Mouse (Mus musculus) embryonic facial prominence, embryonic 13.5 days (tissue): Measurements from ENCODE around the gene Phc2. TPM values are rescaled to one million over a fixed set of nuclear protein-coding genes. Genes with fewer than 3 reads are reported as not detected.
"Not testable (repeated sequence)": the region's sequence is repeated elsewhere in the genome, so short reads cannot be mapped to it uniquely, and the experiment has no call there.

Experiments used
- ATAC-seq: fragments of 200-750 bp; cut with Nextera tagmentation; 2 replicates; pipeline ENCODE4 v1.8.0; 2017; ENCODE audit warnings: low read depth; ENCODE audit not compliant: insufficient number of reproducible peaks, insufficient read depth, low FRiP score, low TSS enrichment
- H3K27ac ChIP-seq: fragments of 300-500 bp; sonication (generic); 2 replicates; pipeline ENCODE4 v1.5.1; 2015; ENCODE audit warnings: moderate library complexity, mild to moderate bottlenecking, inconsistent platforms
- H3K27me3 ChIP-seq: fragments of 300-500 bp; sonication (generic); 2 replicates; pipeline ENCODE4 v1.6.1; 2015; ENCODE audit warnings: mild to moderate bottlenecking, inconsistent platforms
- H3K36me3 ChIP-seq: fragments of 300-500 bp; sonication (generic); 2 replicates; pipeline ENCODE4 v1.6.1; 2015; ENCODE audit warnings: mild to moderate bottlenecking, inconsistent platforms
- H3K4me1 ChIP-seq: fragments of 300-500 bp; sonication (generic); 2 replicates; pipeline ENCODE4 v1.6.1; 2015; ENCODE audit warnings: inconsistent platforms
- H3K4me2 ChIP-seq: fragments of 300-500 bp; sonication (generic); 2 replicates; pipeline ENCODE4 v1.6.1; 2015; ENCODE audit warnings: moderate library complexity, mild to moderate bottlenecking, inconsistent platforms
- H3K4me3 ChIP-seq: fragments of 300-500 bp; sonication (generic); 2 replicates; pipeline ENCODE4 v1.5.1; 2015; ENCODE audit warnings: mild to moderate bottlenecking, inconsistent platforms
- H3K9ac ChIP-seq: fragments of 300-500 bp; sonication (generic); 2 replicates; pipeline ENCODE4 v1.6.1; 2015; ENCODE audit warnings: mild to moderate bottlenecking, inconsistent platforms
- H3K9me3 ChIP-seq: fragments of 300-500 bp; sonication (generic); 2 replicates; pipeline ENCODE4 v1.6.1; 2016; ENCODE audit warnings: inconsistent platforms
- WGBS: fragments of 180-500 bp; shearing (Covaris S2); methylation state at CpG from one replicate; pipeline ENCODE4 v1.1.7; 2015; ENCODE audit warnings: mixed read lengths; 5-methylcytosine and 5-hydroxymethylcytosine counted together
- polyA plus RNA-seq: library from polyadenylated mRNA; unstranded; fragments of >200 nt; fragmentation: Nextera tagmentation; extraction: Ambion mirVana; gene quantifications from 2 replicates; pipeline ENCODE4 v1.2.1, GENCODE M21; 2015

Gene Phc2
- 17.8 and 27.5 TPM in 2 replicates for polyA plus RNA-seq

DNA sequence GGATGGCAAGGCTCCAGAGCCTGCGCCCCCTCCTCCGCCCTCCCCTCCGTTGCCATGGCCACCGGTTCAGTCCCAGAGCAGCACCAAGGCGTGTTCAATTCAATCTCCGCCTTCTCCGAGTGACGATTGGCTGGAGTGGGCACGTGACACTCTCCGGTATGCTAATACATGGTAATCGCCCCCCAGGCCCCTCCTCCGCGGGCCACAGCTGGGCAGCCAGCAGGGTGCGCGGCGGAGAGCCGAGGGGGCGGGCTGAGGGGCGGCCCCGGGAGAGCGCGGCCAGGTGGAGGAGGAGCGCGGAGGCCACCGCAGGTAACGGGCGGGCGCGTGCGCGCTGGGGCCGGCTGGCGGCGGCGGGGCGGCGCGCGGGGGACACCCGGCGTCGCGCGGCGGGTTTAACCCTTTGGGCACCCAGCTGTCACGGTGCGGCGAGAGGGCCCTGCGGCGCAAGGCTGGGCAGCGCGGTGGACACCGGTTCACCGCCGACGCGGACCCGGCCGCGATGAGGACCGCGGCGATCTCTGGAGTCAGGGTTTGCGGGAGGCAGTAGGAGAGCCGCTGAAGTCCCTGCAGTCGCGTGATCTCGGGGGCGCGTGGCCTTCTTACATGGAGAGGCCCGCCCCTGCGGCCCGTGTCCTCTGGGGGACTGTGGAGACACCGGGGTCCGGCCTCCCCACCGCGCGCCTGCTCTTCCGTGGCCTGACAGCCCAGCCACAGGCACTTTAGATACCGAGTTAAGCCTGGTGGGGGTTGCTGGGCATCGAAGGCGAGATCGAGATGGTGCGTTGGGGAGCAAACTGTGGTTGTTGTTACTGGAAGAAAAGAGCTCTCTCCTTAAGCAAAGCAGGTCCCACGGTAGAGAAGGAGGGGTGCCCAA is at the start of gene Phc2:
Phc2 (plus strand) TSS at position 198 of the 877 bp plus-strand sequence.
- H3K9ac ChIP-seq, result peak within 1 kb of the TSS; percentile 76
- H3K36me3 ChIP-seq, result no peaks in the 10 kb centered on the region
- peak; percentile 92 for ATAC-seq
- 0 out of 2 replicates have a peak, but pooled peaks cover 4% of the 10 kb centered on the region for H3K27me3 ChIP-seq
- under 1% methylated on average over 85 of the region's 85 CpGs for WGBS
- H3K4me3 ChIP-seq, result peak within 1 kb of the TSS; percentile 74
- peak within 1 kb of the TSS; percentile 82 for H3K4me2 ChIP-seq
- peak within 1 kb of the TSS; percentile 60 for H3K27ac ChIP-seq
- peaks cover 32% of the 10 kb centered on the region for H3K4me1 ChIP-seq
- H3K9me3 ChIP-seq, result no peaks in the 10 kb centered on the region

DNA sequence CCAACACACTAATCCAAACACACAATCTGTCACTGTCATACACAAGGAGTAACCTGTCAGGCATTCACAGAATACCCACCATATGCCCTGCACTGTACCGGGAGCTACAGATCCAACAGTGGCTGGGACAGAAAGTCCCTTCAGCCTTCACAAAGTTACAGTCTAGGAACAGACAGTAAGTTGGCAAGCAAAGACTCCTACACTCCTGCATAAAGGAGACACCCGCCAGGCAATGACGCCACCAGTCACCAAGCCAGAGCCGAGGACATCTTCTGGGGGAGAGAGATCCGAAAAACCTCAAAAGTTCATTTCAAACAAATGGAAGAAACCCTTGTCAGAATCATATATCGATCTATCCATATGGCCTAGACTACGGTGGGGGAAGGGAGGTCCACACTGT is 47.9 kb upstream of the Phc2 start:
- Histone ChIP-seq H3K27me3 (no peaks in the 10 kb centered on the region), H3K4me2 (no peak overlapping the region), H3K27ac (no peak overlapping the region), H3K9me3 (no peaks in the 10 kb centered on the region), H3K9ac (no peak overlapping the region), H3K4me3 (no peak overlapping the region), H3K36me3 (peaks cover 33% of the 10 kb centered on the region), H3K4me1 (peaks cover 17% of the 10 kb centered on the region)
- no peak for ATAC-seq
- WGBS, result 92% methylated on average over 7 of the region's 7 CpGs

DNA sequence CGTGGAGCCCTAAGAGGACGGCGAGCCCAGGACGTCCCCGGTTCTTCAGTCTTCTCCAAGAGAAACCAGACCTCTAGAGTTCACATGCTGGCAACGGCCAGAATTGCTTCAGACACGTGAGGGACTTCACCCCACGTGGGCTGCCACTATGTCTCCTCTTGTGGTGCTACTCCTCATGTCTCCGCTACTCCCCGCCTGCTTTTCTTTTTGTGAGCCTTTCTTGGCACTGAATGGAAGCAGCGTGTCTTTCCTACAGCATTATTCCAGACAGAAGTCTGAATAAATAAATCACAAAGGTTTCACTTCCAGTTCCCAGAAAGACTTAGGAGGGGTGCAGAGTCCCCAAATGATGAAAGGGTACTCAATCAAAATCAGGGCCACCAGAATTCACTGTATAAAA is 46.8 kb upstream of the Phc2 start:
- peaks cover 24% of the 10 kb centered on the region for H3K36me3 ChIP-seq
- no peak overlapping the region for H3K9ac ChIP-seq
- no peaks in the 10 kb centered on the region for H3K27me3 ChIP-seq
- ATAC-seq, result no peak
- no peaks in the 10 kb centered on the region for H3K9me3 ChIP-seq
- no peak overlapping the region for H3K4me2 ChIP-seq
- H3K4me3 ChIP-seq, result no peak overlapping the region
- H3K4me1 ChIP-seq, result peaks cover 17% of the 10 kb centered on the region
- 90% methylated on average over 11 of the region's 11 CpGs for WGBS
- no peak overlapping the region for H3K27ac ChIP-seq

DNA sequence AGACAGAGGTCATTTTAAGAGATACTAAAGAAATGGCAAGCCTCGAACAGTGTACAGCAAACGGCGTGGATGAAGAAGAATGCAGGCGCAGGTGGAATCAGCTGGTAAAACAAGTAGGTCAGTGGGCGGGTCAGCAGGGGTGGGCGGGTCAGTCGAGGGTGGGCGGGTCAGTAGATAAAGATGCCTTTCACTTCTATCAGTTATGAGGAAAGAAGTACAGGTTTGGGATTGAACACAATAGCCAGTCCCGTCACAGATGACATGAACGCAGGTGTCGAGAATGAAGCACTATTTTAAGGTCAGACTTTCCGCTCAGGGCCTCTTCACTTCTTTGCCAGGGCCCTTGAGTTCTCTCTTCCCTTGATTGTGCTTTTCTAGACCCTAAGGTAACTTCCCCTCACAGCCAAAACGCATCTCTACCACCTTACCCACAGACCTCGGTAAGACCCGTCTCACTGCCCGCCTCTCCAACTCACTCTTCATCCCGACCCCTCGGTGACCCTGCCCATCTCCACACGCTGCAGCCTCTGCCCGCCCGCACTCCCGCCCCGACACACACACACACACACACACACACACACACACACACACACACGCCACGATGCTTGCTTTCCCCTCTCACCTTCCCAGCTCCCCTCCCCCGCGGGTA is 45.1 kb upstream of the Phc2 start:
- H3K9ac ChIP-seq, result peak overlapping the region; percentile 77
- H3K4me1 ChIP-seq, result peaks cover 17% of the 10 kb centered on the region
- ATAC-seq, result peak; percentile 43
- H3K4me2 ChIP-seq, result peak overlapping the region; percentile 74
- H3K27ac ChIP-seq, result peak overlapping the region; percentile 60; the same call in 1 of the 2 replicates
- WGBS, result 9% methylated on average over 26 of the region's 27 CpGs
- H3K9me3 ChIP-seq, result no peaks in the 10 kb centered on the region
- H3K4me3 ChIP-seq, result peak overlapping the region; percentile 61
- H3K27me3 ChIP-seq, result no peaks in the 10 kb centered on the region
- H3K36me3 ChIP-seq, result peaks cover 6% of the 10 kb centered on the region

DNA sequence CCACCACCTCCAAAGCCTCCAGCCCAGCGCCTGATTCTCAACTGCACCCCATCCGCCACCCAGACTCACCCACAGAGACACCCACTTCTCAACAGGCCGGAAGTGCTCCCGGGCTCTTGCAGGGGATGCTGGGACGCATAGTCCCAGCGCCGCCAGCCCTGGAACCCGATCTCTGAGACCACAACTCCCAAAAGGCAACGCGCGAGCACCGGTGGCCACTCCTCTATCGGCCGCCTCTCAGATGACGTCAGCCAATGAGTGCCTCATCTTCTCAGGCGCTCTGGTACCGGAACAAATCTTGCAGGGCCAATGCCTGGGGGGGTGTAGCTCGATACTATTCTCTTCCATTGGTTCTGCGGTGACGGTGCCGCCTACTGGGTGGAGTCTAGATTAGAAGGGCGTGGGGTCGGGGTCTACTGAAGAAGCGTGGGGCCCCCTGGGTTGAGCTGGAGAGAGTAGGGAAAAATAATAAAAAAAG is 44.5 kb upstream of the Phc2 start, which contains the start of gene Zscan20:
Zscan20 (minus strand) TSS at position 174 of the 478 bp plus-strand sequence.
- peak within 1 kb of the TSS; percentile 60; the same call in 1 of the 2 replicates for H3K27ac ChIP-seq
- under 1% methylated on average over 23 of the region's 24 CpGs for WGBS
- no peaks in the 10 kb centered on the region for H3K9me3 ChIP-seq
- no peaks in the 10 kb centered on the region for H3K27me3 ChIP-seq
- H3K9ac ChIP-seq, result peak within 1 kb of the TSS; percentile 77
- H3K4me1 ChIP-seq, result peaks cover 17% of the 10 kb centered on the region
- H3K4me3 ChIP-seq, result peak within 1 kb of the TSS; percentile 61
- H3K4me2 ChIP-seq, result peak within 1 kb of the TSS; percentile 74
- ATAC-seq, result peak; percentile 92
- 0 out of 2 replicates have a peak, but pooled peaks cover 3% of the 10 kb centered on the region for H3K36me3 ChIP-seq

DNA sequence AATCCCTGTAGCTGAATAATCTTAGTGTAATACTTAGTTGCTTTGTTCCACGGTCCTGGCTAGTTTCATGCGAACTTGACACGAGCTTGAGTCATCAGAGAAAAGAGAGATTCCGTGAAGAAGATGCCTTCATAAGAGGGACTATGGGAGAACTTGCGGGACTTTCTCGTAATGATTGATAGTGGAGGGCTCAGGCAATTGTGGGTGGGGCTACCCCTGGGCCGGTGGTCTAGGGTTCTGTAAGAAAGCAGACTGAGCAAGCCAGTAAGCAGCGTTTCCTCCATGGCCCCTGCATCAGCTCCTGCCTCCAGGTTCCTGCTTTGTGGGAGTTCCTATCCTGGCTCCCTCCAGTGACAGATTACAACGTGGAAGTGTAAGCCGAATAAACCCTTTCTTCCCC is 43.8 kb upstream of the Phc2 start:
- ATAC-seq, result no peak
- 0 out of 2 replicates have a peak overlapping the region, but pooled peaks have one; percentile 61 for H3K4me3 ChIP-seq
- peaks cover 17% of the 10 kb centered on the region for H3K4me1 ChIP-seq
- peaks cover under 1% of the 10 kb centered on the region; the same call in 1 of the 2 replicates for H3K27me3 ChIP-seq
- 0 out of 2 replicates have a peak, but pooled peaks cover 3% of the 10 kb centered on the region for H3K36me3 ChIP-seq
- H3K27ac ChIP-seq, result 0 out of 2 replicates have a peak overlapping the region, but pooled peaks have one; percentile 60
- 34% methylated on average over 10 of the region's 10 CpGs for WGBS
- H3K9ac ChIP-seq, result no peak overlapping the region
- peak overlapping the region; percentile 74 for H3K4me2 ChIP-seq
- no peaks in the 10 kb centered on the region for H3K9me3 ChIP-seq

DNA sequence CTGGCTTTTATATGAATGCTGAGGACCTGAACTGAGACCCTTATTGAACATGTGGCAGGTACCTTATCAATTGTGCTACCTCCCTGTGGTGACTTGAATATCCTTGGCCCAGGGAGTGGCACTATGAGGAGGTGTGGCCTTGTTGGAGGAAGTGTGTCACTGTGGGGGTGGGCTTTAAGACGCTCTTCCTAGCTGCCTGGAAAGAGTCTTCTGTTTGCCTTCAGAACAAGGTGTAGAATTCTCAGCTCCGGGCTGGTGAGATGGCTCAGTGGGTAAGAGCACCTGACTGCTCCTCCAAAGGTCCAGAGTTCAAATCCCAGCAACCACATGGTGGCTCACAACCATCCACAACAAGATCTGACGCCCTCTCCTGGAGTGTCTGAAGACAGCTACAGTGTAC is 42.8 kb upstream of the Phc2 start:
- ATAC-seq, H3K9me3 ChIP-seq, H3K4me2 ChIP-seq, H3K27ac ChIP-seq, H3K9ac ChIP-seq, H3K4me3 ChIP-seq, H3K36me3 ChIP-seq: not testable (repeated sequence)
- Histone ChIP-seq H3K4me1 (peaks cover 17% of the 10 kb centered on the region), H3K27me3 (peaks cover 11% of the 10 kb centered on the region)
- 66% methylated on average over 3 of the region's 3 CpGs for WGBS

DNA sequence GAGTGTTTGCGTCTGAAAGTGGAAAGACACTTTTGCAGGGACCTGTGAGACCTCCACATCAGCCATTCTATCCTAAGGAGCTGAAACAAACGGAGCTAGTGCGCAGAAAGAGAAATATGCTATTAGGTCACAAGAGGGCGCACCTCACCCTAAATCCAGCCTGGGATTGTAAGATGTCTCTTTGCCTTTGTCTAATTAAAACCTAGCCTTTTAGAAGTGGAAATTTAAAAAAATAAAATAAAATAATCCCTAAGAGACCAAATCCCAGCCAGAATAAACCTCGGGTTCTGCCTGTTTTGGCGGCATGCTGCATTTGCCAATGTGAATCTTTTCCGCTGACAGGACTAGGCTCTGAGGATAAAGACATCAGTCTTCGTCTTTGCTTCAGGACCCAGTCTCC is 41.2 kb upstream of the Phc2 start:
- WGBS, result 17% methylated on average over 8 of the region's 8 CpGs
- Histone ChIP-seq H3K36me3 (0 out of 2 replicates have a peak, but pooled peaks cover 1% of the 10 kb centered on the region), H3K27me3 (peaks cover 17% of the 10 kb centered on the region), H3K4me3 (no peak overlapping the region), H3K9ac (no peak overlapping the region), H3K27ac (no peak overlapping the region), H3K9me3 (no peaks in the 10 kb centered on the region), H3K4me1 (peaks cover 26% of the 10 kb centered on the region), H3K4me2 (no peak overlapping the region)
- ATAC-seq, result no peak

DNA sequence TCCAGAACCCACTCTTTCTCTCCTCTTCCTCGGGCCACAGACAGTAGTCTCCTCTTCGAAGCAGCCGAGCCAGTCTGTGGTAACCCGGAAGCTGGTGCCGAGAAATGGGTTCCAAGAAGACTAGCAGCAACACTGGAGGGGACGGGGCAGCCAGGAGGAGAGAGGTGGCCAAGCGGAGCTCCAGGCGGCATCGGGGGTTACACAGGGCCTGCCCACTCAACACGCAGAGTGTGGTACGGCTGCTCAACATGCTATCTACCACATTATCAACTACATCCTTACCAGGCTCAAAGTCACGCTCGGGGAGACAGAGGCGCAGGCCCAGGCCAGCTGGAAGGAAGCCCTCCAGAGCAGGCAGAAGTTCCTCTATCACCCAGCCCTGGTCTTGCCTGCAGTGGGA is 38.7 kb upstream of the Phc2 start:
- Histone ChIP-seq H3K4me2 (no peak overlapping the region), H3K9me3 (no peaks in the 10 kb centered on the region), H3K27me3 (peaks cover 17% of the 10 kb centered on the region), H3K4me3 (no peak overlapping the region), H3K27ac (no peak overlapping the region), H3K4me1 (peaks cover 27% of the 10 kb centered on the region), H3K36me3 (no peaks in the 10 kb centered on the region), H3K9ac (no peak overlapping the region)
- ATAC-seq, result no peak
- 91% methylated on average over 14 of the region's 14 CpGs for WGBS

DNA sequence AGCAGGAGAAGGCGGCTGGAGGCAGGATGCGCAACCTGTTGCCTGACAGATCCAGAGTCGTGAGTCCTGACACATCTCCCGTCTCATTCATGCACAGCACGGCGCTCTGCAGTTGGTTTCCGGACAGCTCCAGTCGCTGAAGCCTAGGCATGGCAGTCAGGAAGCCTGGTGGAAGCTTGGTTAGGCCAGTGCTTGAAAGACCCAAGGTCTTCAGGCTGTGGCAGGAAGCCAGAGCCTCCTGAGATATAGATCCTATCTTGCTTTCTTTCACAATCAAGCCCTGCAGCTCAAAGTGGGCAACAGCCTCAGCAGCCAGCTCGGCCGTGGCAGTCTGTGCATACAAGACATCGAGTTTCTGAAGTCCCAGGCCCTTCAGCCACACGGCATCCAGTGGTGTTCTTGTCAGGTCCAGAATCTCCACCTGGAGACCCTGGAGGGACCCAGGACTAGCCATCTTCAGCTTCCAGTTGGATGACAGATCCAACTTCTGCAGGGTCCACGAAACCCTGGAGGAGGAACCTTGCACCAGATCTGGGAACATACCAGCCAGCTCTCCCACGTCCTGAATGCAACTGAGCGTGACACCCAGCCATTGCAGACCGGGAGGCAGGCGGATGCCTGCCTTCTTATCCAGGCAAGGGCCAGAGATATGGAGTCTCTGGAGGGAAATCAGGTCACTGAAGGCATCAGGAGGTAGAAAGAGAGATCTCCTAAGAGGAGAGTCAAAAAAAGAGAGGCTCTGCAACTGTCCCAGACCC is 37.0 kb upstream of the Phc2 start:
- no peak overlapping the region for H3K4me2 ChIP-seq
- H3K27me3 ChIP-seq, result peaks cover 17% of the 10 kb centered on the region
- no peak overlapping the region for H3K9ac ChIP-seq
- no peaks in the 10 kb centered on the region for H3K9me3 ChIP-seq
- no peak overlapping the region for H3K4me3 ChIP-seq
- 71% methylated on average over 17 of the region's 17 CpGs for WGBS
- no peaks in the 10 kb centered on the region for H3K36me3 ChIP-seq
- no peak for ATAC-seq
- H3K4me1 ChIP-seq, result peaks cover 26% of the 10 kb centered on the region
- no peak overlapping the region for H3K27ac ChIP-seq
